Mouse (Mus musculus) left cerebral cortex, adult 9 months (tissue): Measurements from ENCODE around the gene Gm49361.

Experiments used
- DNase-seq, 2 experiments: peaks; one replicate each; pipeline ENCODE4 v3.0.0; 2022; ENCODE audit warnings: low spot score in 2 of 2

Gene Gm49361

DNA sequence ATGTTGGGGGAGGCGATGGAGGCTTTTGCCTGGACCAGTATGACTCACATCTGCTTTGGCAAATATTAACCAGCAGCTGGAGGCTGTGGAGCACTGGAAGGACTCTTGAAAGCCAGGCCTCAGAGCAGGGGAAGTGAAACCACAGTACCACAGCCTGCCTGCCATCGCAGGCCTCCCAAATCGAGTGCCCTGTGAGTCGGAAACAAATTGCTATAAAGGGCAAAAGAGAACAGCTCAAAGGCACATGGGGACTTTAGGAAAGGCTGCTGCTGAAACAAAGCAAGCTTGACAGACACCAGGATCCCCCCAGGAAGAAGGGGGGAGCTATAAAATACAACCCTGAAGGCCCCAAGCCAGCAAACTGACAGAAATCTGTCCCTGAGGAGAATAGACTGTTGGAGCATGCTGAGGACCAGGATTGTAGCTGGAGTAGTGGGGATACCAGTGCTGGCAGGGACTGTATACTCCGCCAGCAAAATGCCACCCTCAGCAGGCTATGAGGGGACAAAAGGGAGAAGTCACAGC is 15.9 kb downstream of the Gm49361 start:
- no peak for DNase-seq

DNA sequence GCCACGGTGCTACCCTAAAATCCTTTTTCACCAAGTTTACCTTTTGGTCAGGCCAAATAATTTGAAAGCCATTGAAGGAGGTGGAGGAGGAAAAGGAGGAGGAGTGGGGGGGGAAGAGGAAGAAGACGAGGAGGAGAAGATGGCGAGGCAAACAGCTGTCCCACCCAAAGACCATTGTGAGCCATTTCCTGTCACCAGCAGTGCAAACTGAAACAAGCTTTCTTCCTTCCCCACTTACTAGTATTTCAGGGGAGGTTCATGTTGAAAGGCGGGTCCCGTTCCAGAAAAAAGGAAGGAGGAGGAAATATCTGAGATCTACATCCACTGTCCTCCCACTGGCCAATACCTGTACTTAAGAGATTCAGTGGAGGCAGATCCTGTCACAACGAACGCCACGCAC is 16.5 kb downstream of the Gm49361 start:
- DNase-seq, result no peak

DNA sequence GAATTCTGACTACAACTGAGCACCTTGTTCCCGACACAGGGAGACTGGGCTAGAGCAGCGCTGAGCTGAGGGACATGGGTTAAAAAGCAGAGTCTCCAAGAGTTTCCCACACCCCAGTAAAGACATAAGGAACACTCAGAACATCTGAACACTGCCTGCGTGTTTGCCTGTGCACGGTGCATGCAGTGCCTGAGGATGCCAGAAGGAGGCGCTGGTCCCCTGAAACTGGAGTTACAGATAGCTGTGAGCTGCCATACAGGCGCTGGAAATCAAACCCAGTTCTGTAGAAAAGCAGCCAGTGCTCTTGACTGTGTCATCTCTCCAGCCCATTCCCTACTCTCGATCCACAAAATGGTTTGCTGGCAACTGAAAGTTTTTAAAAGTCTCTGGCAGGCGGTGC is 19.7 kb downstream of the Gm49361 start:
- no peak for DNase-seq

DNA sequence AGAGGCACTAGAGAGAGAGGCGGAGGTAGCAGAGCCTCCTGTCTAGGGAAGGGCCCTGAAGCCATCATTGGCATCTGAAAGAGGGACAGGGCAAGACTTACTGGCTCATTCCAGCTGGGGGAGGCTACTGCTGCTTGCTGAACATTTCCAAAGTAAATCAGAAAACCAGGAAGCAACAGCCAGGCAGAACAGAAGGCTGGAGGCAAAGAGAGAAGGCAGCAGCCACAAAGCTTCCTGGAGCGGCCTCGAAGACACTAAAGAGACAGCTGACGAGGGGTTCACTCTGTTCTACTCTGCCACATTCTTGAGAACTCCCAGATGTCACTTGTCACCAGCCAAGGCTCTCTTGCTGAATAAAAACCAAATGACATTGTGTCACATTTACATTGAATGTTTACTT is 21.4 kb downstream of the Gm49361 start:
- DNase-seq, result no peak

DNA sequence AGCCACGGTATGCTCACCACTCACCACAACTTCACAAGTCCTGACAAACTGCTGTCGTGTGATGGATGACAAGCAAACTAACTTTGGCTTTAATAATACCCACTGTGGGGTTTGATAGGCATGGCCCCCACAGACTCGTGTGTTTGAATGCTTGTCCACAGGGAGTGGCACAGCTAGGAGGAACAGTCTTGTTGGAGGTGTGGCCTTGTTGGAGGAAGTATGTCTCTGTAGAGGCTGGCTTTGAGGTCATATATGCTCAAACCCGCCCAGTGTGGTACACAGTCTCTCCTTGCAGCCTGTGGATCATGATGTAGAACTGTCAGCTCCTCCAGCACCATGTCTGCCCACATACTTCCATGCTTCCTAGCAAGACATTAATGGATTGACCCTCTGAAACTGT is 27.7 kb downstream of the Gm49361 start:
- DNase-seq, result no peak

DNA sequence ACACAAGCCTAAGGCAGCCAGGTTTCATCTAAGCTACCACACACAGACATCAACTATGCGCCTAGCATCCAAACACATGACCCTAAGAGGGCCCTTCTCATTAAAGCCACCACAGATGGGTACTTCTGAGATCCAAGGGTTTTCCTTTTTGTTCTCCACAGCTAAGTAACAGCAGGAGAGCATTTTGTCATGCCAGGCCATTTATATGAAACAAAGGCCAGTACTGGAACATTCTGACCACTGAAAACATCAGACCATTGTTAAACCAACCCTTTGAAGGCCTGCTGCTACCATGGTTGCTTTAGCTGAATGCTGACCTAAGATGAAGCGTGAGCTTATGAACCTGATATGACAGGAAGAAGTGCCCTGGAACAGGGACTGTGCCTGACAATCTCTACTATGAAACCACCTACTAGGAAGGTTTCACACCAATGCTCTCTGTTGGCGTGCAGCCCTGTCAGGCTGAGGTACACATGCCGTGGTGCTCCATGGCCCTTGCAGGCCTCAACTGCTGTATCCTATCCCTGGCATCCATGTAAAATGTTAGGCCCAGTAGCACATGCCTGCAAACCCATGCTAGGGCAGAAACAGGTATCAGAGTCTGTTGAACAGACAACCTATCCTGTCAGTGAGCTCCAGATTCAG is 29.2 kb downstream of the Gm49361 start:
- no peak for DNase-seq

DNA sequence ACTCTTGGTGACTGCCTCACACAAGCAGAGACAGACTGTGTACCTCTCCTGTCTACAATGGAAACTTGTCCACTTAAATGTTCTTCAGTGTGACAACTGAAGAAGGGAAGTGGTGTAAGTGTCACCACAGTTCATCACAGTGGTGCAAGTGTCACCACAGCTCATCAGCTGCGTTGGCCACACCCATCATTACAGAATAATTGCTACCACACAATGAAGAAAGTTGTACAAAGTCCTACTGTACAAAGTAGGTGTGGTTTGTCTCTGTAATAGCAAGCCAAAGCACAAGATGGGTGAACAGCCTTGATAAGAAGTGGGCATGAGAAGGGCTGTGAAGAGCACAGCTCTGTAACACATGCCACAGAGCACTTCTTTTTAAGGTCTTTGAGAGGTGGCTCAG is 33.0 kb downstream of the Gm49361 start:
- DNase-seq, result no peak

DNA sequence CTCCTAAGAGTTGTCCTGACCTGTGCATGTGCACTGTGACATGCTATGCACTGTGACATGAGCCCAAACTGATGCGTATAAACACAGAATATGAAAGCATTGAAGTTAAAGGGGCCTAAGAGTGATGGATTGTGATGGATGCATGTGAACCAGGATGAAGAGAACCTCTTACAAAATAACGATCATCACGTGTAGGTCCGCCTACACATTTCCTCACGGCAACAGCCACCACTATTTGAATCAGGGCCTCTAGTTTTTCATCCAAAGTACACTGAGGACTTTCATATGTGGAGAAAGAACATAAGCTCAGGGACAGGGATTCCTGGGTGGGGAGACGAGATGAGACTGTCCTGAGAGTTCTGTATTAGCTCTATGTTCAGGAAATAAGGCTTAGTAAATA is 34.8 kb downstream of the Gm49361 start:
- no peak for DNase-seq

DNA sequence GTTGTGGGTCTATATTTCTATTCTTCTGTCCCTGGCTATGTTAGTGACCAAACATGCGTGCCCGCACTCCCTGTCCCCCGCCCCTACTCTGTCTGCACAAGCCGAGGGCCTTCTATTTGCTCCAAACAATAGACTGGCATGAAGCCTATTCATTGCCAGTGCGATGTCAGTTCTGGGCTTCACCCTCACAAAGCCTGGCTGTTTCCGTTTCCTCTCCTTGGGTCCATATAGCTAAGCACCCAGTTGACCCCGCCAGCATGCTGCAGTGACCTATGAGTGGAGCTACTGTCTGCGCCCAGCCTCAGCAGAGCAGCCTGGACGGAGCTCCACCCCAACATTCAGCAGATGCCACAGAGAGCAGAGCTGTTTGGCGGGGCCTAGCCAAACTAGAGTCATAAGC is 36.7 kb downstream of the Gm49361 start:
- no peak for DNase-seq

DNA sequence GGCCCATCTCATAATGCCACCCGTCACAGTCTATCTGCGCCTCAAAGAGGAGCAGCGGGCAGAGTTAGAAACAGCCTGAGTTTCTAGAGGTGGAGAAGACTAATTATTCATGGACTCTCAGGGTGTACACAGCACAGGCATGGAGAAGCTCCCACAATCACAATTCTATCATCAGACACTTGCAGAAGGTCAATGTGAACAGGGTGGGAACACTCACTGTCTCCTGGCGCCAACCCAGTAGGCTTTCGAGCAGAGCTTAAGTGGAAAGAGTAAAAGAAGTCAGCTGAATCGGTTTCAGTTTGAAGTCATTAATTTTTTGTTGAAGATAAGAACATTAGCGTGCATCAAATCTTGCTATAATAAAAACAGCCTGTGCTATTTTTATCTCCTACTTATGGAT is 37.3 kb downstream of the Gm49361 start:
- no peak for DNase-seq

DNA sequence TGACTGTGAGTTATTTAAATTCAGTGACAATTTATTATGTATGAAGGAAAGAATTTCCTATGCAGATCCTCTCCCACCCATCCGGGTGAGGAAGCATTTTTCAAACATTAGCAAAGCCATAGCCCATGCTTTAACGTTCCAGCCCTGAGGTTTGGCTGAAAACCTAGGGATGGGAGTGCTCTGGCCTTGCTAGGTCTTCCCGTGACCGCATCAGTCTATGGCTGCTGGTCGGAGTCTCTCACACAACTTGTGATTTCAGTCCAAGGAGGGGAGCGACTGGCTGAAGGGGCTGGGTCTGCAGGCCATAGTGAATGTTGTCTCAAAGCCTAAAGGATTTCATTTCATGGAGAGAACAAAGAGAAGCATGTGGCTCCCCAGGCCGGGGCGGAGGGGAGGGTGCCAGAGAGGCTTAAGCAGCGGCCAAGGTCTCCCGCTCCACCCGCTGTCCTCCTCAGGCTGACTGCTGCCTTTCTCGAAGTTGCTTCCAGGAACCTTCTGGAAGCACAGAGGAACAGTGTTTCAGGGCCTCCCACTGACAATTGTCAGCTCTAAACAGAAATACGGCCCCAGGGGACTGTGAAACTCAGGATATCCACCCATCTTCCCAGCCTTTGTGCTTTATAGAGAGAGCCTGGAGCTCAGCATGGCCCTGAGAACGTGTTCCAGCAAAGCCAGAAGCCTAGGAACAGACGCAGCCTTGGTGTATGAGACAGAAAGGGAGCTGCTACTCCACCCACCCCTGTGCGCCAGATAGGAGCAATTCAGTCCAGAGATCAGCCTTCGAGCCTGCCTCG is 38.6 kb downstream of the Gm49361 start:
- no peak for DNase-seq

DNA sequence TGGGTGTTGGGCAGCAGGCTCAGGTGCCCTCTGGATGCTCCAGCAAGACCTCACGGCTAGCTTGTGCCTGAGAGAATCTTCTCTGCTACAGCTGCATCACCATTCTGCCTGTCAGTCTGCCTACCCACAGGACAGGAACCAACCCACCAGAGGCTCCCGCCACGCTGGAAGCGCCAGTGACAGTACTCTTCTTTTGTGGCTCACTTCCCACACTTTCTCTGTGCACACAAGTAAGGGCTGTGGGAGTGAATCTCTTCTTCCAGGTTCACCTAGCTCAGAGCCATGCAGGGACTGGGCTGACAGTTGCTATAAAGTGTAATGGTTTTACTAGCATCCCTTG is 39.2 kb downstream of the Gm49361 start:
- peak; percentile 41 to 63 for DNase-seq

DNA sequence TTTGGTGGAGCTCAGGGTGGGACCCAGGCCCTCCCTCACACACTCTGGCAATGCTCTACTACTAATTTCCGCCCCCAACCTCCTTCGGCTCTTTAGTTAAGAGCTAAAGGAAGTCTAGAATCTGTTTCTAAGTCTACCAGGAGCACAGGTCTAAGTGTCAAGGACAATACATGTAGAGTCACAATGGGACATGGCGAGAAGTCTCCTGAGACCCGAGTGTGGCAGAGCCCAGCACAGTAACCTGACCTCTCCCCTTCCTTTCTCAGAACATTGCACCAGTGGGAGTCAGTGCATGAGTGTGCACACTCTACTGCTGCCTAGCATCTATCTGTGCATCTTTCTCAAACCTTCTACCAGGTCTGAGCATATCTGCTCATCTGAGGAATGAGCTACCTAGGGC is 40.1 kb downstream of the Gm49361 start:
- DNase-seq, result no peak

DNA sequence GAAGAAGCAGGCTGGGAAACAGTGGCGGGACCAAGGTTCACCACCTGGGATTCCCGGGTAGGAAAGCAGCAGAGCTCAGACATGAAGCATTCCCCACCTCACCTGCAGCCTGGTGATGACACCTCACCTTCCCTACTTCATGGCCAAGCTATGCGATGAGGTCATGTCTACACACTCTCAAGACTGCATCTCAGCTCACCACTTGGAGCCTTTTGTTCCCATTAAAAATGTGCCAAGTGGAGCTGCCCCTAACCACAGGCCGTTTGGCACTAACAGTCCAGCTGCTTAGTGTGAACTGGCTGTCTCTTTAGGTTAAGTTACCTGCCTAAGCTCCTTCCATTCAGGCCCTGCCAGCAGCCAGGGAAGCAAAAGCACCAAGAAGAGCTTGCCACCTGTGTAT is 40.8 kb downstream of the Gm49361 start:
- DNase-seq, result no peak

DNA sequence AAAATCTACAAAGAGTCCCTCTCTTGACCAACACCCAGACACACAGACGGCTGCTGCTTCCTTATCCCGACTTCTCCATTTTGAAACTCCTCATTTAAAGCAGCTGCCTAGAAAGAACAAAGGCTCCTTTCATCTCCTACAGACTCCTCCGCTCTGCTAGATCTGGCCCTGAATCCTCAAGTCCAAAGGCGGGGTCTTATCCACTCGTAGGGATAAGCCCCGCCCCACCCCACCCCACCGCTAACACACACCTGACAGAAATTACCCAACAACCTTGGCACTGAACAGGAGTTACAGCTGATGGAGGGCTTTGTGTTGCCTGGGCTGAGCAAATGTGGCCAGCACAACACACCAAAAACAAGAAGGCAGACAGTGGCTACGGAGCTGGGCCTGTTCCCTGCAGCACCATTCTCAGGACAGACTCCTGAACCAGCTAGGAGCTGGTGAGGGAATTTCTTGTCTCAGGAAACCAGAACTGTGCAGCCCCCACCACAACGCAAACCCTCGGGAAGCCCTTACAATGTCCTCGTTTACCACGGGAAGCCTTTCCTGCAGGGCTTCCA is 43.9 kb downstream of the Gm49361 start:
- DNase-seq, result no peak

DNA sequence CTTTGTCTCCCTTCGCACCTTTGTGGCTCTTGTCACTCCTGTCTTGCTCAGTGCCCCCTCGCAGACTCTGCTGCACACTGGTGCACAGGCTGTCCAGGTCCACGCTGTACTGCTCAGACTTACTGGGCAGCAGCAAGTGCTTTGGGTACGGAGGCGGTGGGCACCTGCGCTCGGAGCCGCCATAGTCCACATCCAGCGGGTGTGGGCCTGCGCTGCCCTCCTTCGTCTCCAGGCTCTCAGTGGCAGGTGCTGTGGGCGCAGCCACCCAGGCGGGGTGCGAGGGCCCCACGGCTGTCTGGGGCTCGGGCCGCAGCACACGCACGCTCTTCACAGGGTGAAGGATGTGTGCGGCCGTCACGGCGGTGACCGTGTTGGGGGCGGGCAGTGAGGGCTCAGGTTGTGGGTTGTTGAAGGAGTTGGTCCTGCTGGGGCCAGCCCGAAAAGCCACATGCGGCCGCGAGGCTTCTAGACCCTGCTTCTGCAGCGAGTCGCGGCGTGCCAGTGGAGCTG is 46.4 kb downstream of the Gm49361 start:
- DNase-seq, result no peak

DNA sequence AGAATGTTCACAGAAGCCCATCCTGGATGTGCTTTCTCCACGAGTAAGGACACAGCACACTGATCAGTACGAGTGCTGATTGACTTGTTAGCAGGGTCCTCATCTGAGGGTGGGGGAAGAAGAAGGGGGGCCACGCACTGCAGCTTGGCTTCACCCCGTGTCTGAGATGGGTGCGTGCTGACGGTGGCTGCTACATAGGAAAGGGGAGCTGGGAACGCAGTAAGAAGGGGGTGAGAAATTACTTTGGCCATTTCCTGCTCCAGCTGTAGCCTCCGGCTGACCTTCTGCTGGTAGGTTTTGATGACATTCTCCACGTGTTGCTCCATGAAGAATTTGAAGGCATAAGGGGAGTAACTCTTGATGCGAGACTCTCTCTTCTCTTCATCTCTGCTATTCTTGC is 46.9 kb downstream of the Gm49361 start:
- no peak for DNase-seq

DNA sequence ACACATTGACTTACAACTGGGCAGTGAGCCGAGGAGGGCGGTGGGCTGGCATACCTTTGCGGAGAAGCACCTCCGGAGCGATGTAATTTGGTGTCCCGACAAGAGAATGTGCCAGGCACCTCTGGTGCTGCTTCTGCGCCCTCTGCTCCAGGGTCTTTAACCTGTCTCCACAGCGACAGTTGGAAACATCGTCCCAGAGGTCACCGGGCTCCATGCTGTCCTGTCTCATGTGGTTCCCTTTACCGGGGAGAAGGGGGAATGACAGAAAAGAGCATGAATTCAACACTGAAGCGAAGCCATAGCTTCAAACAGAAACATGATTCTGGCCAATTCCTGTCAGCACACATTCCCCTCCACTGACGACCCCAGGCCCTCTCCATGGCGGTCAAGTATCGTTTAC is 49.8 kb downstream of the Gm49361 start:
- no peak for DNase-seq

DNA sequence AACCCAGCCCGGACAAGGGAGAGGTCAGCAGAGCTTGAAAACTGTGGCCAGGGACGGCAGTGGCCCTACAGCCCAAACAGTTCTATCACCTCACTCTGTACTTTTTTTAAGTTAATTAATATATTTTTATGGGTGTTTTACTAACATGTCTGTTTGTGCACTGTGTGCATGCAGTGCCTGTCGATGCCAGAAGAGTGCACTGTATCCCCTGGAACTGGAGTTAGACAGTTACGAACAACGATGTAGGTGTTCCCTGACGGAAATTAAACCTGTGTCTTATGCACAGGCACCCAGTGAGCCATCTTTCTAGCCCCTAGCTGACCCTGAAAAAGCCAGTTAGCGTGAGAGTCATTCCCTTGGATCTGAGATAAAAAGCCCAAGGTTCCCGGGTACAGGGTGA is 50.4 kb downstream of the Gm49361 start:
- DNase-seq, result no peak

DNA sequence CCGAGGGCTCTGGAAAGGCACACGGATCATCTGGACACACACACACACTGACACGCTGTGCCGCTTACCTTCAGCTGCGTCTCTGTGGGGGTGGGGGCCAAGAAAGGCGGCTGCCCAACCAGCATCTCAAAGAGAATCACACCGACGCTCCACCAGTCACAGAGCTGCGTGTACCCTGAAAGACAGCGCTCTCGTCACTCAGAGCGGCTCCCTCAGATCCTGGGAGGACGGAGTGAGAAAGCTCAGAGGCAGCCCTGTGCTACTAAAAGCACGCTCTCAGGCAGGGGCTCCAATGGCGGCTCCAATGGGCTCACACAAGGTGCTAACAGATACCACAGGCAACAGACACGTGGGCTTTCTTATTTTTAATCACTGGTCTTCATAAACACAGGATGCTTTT is 51.7 kb downstream of the Gm49361 start:
- DNase-seq, result no peak

DNA sequence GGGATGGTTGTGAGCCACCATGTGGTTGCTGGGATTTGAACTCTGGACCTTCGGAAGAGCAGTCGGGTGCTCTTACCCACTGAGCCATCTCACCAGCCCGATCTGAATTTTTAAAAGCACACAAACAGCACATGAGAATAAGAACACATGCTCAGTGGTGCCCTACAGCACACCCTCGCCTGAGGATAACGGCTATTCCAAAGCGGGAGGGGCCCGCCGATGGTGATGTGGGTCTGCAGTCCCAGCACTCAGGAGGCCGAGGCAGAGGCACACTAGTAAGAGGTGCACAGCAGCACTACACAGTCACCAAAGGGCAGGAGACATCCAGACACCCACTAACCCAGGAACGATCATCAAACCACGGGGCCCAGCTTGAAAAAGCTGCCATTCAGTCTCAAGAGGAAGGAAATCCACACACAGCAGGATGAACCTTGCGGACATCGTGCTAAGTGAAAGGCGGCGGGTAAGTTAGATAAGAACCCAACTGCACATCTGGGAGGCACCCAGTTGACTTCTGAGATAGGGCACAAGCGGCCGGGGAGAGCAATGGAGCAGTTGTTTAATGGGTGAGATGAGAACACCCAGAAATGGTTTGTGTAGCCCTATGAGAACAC is 53.3 kb downstream of the Gm49361 start:
- DNase-seq, result no peak

DNA sequence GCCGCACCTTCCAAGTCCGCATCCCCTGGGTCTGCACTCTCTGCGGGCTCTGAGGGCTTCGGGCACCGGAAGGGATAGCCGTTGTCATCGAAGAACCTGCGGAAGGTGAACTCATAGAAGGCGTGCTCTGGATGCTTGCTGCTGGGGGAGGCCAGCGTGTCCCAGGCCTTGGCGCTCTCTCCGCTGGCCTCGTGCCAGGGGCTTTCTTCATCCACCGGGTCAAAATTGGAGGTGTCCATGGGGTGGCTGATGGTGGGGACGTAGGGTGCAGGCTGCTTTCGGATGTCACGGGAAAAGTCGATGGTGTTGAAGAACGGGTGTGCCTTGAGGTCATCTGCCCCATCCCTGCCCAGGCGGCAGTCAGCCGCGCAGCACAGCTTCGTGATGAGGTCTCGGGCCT is 54.6 kb downstream of the Gm49361 start:
- DNase-seq, result no peak

DNA sequence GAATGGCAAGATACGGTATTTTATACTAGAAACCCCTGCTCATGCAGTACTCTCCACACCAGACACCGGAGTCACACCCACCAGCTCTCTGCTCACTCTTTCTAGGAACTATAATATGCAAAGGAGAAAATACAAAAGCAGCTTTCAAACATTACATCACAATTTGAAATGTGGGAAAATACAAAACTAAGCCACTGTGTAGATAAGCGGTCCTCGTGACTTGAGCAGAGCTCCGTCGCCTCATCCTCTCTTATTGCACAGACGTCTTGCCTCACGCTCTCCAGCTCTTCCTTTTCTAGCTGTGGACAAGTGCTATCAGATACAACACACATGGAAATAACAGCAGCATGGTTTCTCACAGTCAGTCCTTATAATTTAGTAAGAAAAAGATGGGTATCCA is 55.2 kb downstream of the Gm49361 start:
- DNase-seq, result no peak
